27 mouse cellular contexts compared by ENCODE assay signal in the genomic region with DNA sequence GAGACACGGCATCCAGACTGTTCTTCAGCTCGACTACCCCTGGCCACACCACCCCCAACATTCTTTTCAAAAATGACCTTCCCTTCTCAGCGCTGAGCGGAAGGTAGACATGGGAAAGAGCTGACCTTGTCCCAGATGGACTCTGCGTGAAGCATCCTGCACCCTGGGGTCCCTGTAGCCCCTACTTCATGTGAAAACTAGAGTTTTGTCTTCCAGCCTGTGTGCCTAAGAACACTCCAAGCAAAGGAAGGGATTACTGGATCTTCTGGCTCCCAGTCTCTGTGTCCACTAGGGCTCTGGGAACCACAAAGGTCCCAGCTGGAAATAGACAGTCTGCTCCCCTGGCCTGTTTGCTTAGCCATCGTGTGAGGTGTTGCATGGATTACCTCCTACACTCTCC. TPM values are rescaled to one million over a fixed set of nuclear protein-coding genes. Genes with fewer than 3 reads are reported as not detected.
DNase-seq lines count a peak whose midpoint lies in the region; ATAC-seq lines count a peak whose summit lies in the region.
"Had no signal": no experiment of that assay in that cellular context is flagged by ENCODE, and none has a peak within 500 bp of the region (broad histone marks: within the 10 kb centered on the region; RNA-seq: fewer than 3 reads in every experiment).

No protein-coding gene starts in this region.

- no peak overlapping the region for H3K4me2 ChIP-seq in hindbrain, embryonic 14.5 days (replicated peaks)
- H3K4me2 ChIP-seq in neural tube, embryonic 11.5 days (ENCODE audit: low read depth), result no peak overlapping the region
- H3K4me2 ChIP-seq in embryonic facial prominence, embryonic 13.5 days, result no peak overlapping the region
- H3K4me2 ChIP-seq in neural tube, embryonic 14.5 days (ENCODE audit: low read depth, low read length), result no peak overlapping the region
- no peak overlapping the region for H3K4me2 ChIP-seq in liver, embryonic 11.5 days
- H3K4me2 ChIP-seq: embryonic facial prominence, embryonic 12.5 days; forebrain, embryonic 15.5 days; heart, embryonic 15.5 days; hindbrain, embryonic 15.5 days; limb, embryonic 12.5 days; liver, embryonic 12.5 days; neural tube, embryonic 12.5 days had no signal

- H3K9ac ChIP-seq in hindbrain, embryonic 14.5 days, result no peak overlapping the region
- H3K9ac ChIP-seq in neural tube, embryonic 11.5 days (ENCODE audit: low read length), result peak overlapping the region; percentile 18; the same call in 1 of the 2 replicates
- 0 out of 2 replicates have a peak overlapping the region, but pooled peaks have one; percentile 21 for H3K9ac ChIP-seq in embryonic facial prominence, embryonic 13.5 days
- peak overlapping the region; percentile 7; the same call in 1 of the 2 replicates for H3K9ac ChIP-seq in neural tube, embryonic 14.5 days (replicated peaks; ENCODE audit: low read depth, low read length)
- no peak overlapping the region for H3K9ac ChIP-seq in liver, embryonic 11.5 days (ENCODE audit: low read depth, low read length)
- H3K9ac ChIP-seq: embryonic facial prominence, embryonic 12.5 days; forebrain, embryonic 15.5 days; heart, embryonic 15.5 days; hindbrain, embryonic 15.5 days; limb, embryonic 12.5 days; liver, embryonic 12.5 days; liver, postnatal 0 days; neural tube, embryonic 12.5 days had no signal

- peaks cover 18% of the 10 kb centered on the region for H3K9me3 ChIP-seq in hindbrain, embryonic 10.5 days
- 0 out of 2 replicates have a peak, but pooled peaks cover 3% of the 10 kb centered on the region for H3K9me3 ChIP-seq in hindbrain, embryonic 14.5 days (ENCODE audit: control insufficient read depth, low read length)
- peaks cover 7% of the 10 kb centered on the region for H3K9me3 ChIP-seq in neural tube, embryonic 11.5 days (ENCODE audit: control insufficient read depth, low read length)
- H3K9me3 ChIP-seq in embryonic facial prominence, embryonic 13.5 days, result peaks cover 9% of the 10 kb centered on the region
- no peaks in the 10 kb centered on the region for H3K9me3 ChIP-seq in neural tube, embryonic 14.5 days (ENCODE audit: control insufficient read depth, low read length)
- H3K9me3 ChIP-seq in liver, embryonic 11.5 days (ENCODE audit: control insufficient read depth, low read length), result peaks cover 3% of the 10 kb centered on the region
- H3K9me3 ChIP-seq: forebrain, embryonic 15.5 days; hindbrain, embryonic 15.5 days had no signal

- no peak for ATAC-seq in hindbrain, embryonic 14.5 days (ENCODE audit: low FRiP score)
- ATAC-seq in neural tube, embryonic 11.5 days (ENCODE audit: insufficient read depth, low FRiP score, low TSS enrichment), result no peak
- ATAC-seq in embryonic facial prominence, embryonic 13.5 days (ENCODE audit: insufficient number of reproducible peaks, insufficient read depth, low FRiP score, low TSS enrichment, low read depth), result no peak
- ATAC-seq in neural tube, embryonic 14.5 days (ENCODE audit: low read depth), result no peak
- no peak for ATAC-seq in liver, embryonic 11.5 days (replicated peaks; ENCODE audit: low FRiP score)
- ATAC-seq: forebrain, embryonic 15.5 days; inflammation-experienced regulatory T-cells, adult 6 months; liver, embryonic 12.5 days; liver, postnatal 0 days had no signal

- WGBS in hindbrain, embryonic 10.5 days, result 72% methylated on average over 6 of the region's 6 CpGs
- 75% methylated on average over 6 of the region's 6 CpGs for WGBS in hindbrain, embryonic 14.5 days
- WGBS in neural tube, embryonic 11.5 days, result 70% methylated on average over 6 of the region's 6 CpGs
- 74% methylated on average over 6 of the region's 6 CpGs for WGBS in embryonic facial prominence, embryonic 13.5 days
- WGBS in neural tube, embryonic 14.5 days, result 73% methylated on average over 6 of the region's 6 CpGs
- WGBS in liver, embryonic 11.5 days, result 68% methylated on average over 6 of the region's 6 CpGs

- no peak overlapping the region for H3K4me3 ChIP-seq in hindbrain, embryonic 10.5 days
- H3K4me3 ChIP-seq in hindbrain, embryonic 14.5 days (replicated peaks; ENCODE audit: low read length), result no peak overlapping the region
- H3K4me3 ChIP-seq in neural tube, embryonic 11.5 days (ENCODE audit: low read depth, low read length), result no peak overlapping the region
- H3K4me3 ChIP-seq in embryonic facial prominence, embryonic 13.5 days, result no peak overlapping the region
- no peak overlapping the region for H3K4me3 ChIP-seq in neural tube, embryonic 14.5 days (ENCODE audit: low read depth, low read length)
- no peak overlapping the region for H3K4me3 ChIP-seq in liver, embryonic 11.5 days (ENCODE audit: low read depth, low read length)
- H3K4me3 ChIP-seq: embryonic facial prominence, embryonic 12.5 days; forebrain, embryonic 10.5 days; forebrain, embryonic 15.5 days; gastrocnemius, adult 2 months; heart, adult 2 months; heart, embryonic 15.5 days; hindbrain, embryonic 15.5 days; limb, embryonic 12.5 days; liver, embryonic 12.5 days; neural tube, embryonic 12.5 days had no signal

- no peaks in the 10 kb centered on the region for H3K27me3 ChIP-seq in hindbrain, embryonic 10.5 days (ENCODE audit: insufficient read depth, poor library complexity, severe bottlenecking)
- H3K27me3 ChIP-seq in hindbrain, embryonic 14.5 days (ENCODE audit: control insufficient read depth, insufficient read depth, low read length), result no peaks in the 10 kb centered on the region
- H3K27me3 ChIP-seq in neural tube, embryonic 11.5 days (ENCODE audit: control insufficient read depth, insufficient read depth, low read length), result no peaks in the 10 kb centered on the region
- H3K27me3 ChIP-seq in embryonic facial prominence, embryonic 13.5 days, result no peaks in the 10 kb centered on the region
- H3K27me3 ChIP-seq in neural tube, embryonic 14.5 days (ENCODE audit: control insufficient read depth, insufficient read depth, low read length), result no peaks in the 10 kb centered on the region
- H3K27me3 ChIP-seq in liver, embryonic 11.5 days (replicated peaks; ENCODE audit: control insufficient read depth, insufficient read depth, low read length), result no peaks in the 10 kb centered on the region
- H3K27me3 ChIP-seq: embryonic facial prominence, embryonic 12.5 days; forebrain, embryonic 15.5 days; heart, embryonic 15.5 days; hindbrain, embryonic 15.5 days; limb, embryonic 12.5 days; neural tube, embryonic 12.5 days had no signal

- H3K4me1 ChIP-seq in hindbrain, embryonic 10.5 days (replicated peaks), result 0 out of 2 replicates have a peak, but pooled peaks cover 3% of the 10 kb centered on the region
- H3K4me1 ChIP-seq in hindbrain, embryonic 14.5 days (replicated peaks; ENCODE audit: control insufficient read depth, insufficient read depth, low read length), result no peaks in the 10 kb centered on the region
- no peaks in the 10 kb centered on the region for H3K4me1 ChIP-seq in neural tube, embryonic 11.5 days (ENCODE audit: control insufficient read depth, insufficient read depth, low read length)
- peaks cover 7% of the 10 kb centered on the region; the same call in 1 of the 2 replicates for H3K4me1 ChIP-seq in embryonic facial prominence, embryonic 13.5 days
- H3K4me1 ChIP-seq in neural tube, embryonic 14.5 days (ENCODE audit: control insufficient read depth, insufficient read depth, low read length), result no peaks in the 10 kb centered on the region
- H3K4me1 ChIP-seq in liver, embryonic 11.5 days (replicated peaks; ENCODE audit: control insufficient read depth, insufficient read depth, low read length), result no peaks in the 10 kb centered on the region
- H3K4me1 ChIP-seq: embryonic facial prominence, embryonic 12.5 days; forebrain, embryonic 10.5 days; forebrain, embryonic 15.5 days; hindbrain, embryonic 15.5 days; limb, embryonic 12.5 days; liver, embryonic 12.5 days; neural tube, embryonic 12.5 days had no signal

- no peaks in the 10 kb centered on the region for H3K36me3 ChIP-seq in hindbrain, embryonic 10.5 days
- H3K36me3 ChIP-seq in hindbrain, embryonic 14.5 days (replicated peaks; ENCODE audit: control insufficient read depth, insufficient read depth), result no peaks in the 10 kb centered on the region
- H3K36me3 ChIP-seq in neural tube, embryonic 11.5 days (ENCODE audit: control insufficient read depth, insufficient read depth, low read length), result no peaks in the 10 kb centered on the region
- H3K36me3 ChIP-seq in embryonic facial prominence, embryonic 13.5 days, result no peaks in the 10 kb centered on the region
- H3K36me3 ChIP-seq in neural tube, embryonic 14.5 days (ENCODE audit: control insufficient read depth, insufficient read depth, low read length), result no peaks in the 10 kb centered on the region
- H3K36me3 ChIP-seq in liver, embryonic 11.5 days (ENCODE audit: control insufficient read depth, insufficient read depth, low read length), result no peaks in the 10 kb centered on the region
- H3K36me3 ChIP-seq: embryonic facial prominence, embryonic 12.5 days; forebrain, embryonic 10.5 days; forebrain, embryonic 15.5 days; hindbrain, embryonic 15.5 days; limb, embryonic 12.5 days; liver, embryonic 12.5 days; neural tube, embryonic 12.5 days had no signal

- DNase-seq in hindbrain, embryonic 10.5 days (ENCODE audit: low spot score), result no peak
- DNase-seq in hindbrain, embryonic 14.5 days (ENCODE audit: low spot score), result no peak
- DNase-seq in neural tube, embryonic 11.5 days (ENCODE audit: low spot score), result no peak
- no peak for DNase-seq in neural tube, embryonic 10.5 days (ENCODE audit: extremely low spot score, low spot score)
- DNase-seq in liver, embryonic 11.5 days (ENCODE audit: low spot score), result no peak
- DNase-seq: gastrocnemius, postnatal 36 days; heart, adult 2 months; thymus, adult 2 months; thymus, postnatal 36 days had no signal

- peak overlapping the region; percentile 45 for H3K27ac ChIP-seq in hindbrain, embryonic 10.5 days
- H3K27ac ChIP-seq in hindbrain, embryonic 14.5 days, result no peak overlapping the region
- H3K27ac ChIP-seq in neural tube, embryonic 11.5 days (ENCODE audit: low read depth, low read length), result no peak overlapping the region
- H3K27ac ChIP-seq in embryonic facial prominence, embryonic 13.5 days, result no peak overlapping the region
- H3K27ac ChIP-seq in neural tube, embryonic 14.5 days (ENCODE audit: low read depth, low read length), result no peak overlapping the region
- H3K27ac ChIP-seq in liver, embryonic 11.5 days (ENCODE audit: low read depth, low read length), result no peak overlapping the region
- H3K27ac ChIP-seq: embryonic facial prominence, embryonic 12.5 days; forebrain, embryonic 10.5 days; forebrain, embryonic 15.5 days; gastrocnemius, adult 2 months; heart, adult 2 months; heart, embryonic 15.5 days; hindbrain, embryonic 15.5 days; limb, embryonic 12.5 days; liver, embryonic 12.5 days; macrophage; neural tube, embryonic 12.5 days had no signal

RNA-seq across cellular contexts. Expression of gene Gm49394, which starts 5.4 kb away (rescaled TPM):
- not detected in 2 replicates for polyA plus RNA-seq in hindbrain, embryonic 10.5 days (2016; fragmentation: Nextera tagmentation; extraction: Ambion mirVana)
- not detected in 2 replicates for polyA plus RNA-seq in hindbrain, embryonic 14.5 days (2014; fragmentation: Nextera tagmentation; extraction: Ambion mirVana)
- polyA plus RNA-seq in neural tube, embryonic 11.5 days (2014; fragmentation: Nextera tagmentation; extraction: Ambion mirVana), result not detected in 2 replicates
- polyA plus RNA-seq in embryonic facial prominence, embryonic 13.5 days (2015; fragmentation: Nextera tagmentation; extraction: Ambion mirVana), result 0.10 TPM in 1 of 2 replicates, not detected in the other
- polyA plus RNA-seq in neural tube, embryonic 14.5 days (2014; fragmentation: Nextera tagmentation; extraction: Ambion mirVana), result not detected in 2 replicates
- polyA plus RNA-seq in liver, embryonic 11.5 days (2014; fragmentation: Nextera tagmentation; extraction: Ambion mirVana), result not detected in 2 replicates
- polyA plus RNA-seq: adrenal gland, adult 2 months; forebrain, embryonic 10.5 days; heart, adult 2 months; heart, embryonic 15.5 days; hindbrain, embryonic 15.5 days; inflammation-experienced regulatory T-cells, adult 6 months; limb, embryonic 12.5 days; liver, embryonic 12.5 days; lung, postnatal 0 days; macrophage; midbrain, embryonic 14.5 days; neural tube, embryonic 12.5 days; stomach, embryonic 14.5 days had no signal

RNA-seq across cellular contexts. Expression of gene Igf2, which starts 8.5 kb away (rescaled TPM):
- 219 and 247 TPM in 2 replicates for polyA plus RNA-seq in hindbrain, embryonic 10.5 days (2016; fragmentation: Nextera tagmentation; extraction: Ambion mirVana)
- 141 and 194 TPM in 2 replicates for polyA plus RNA-seq in hindbrain, embryonic 14.5 days (2014; fragmentation: Nextera tagmentation; extraction: Ambion mirVana)
- 316 and 368 TPM in 2 replicates for polyA plus RNA-seq in neural tube, embryonic 11.5 days (2014; fragmentation: Nextera tagmentation; extraction: Ambion mirVana)
- 634 and 679 TPM in 2 replicates for polyA plus RNA-seq in embryonic facial prominence, embryonic 13.5 days (2015; fragmentation: Nextera tagmentation; extraction: Ambion mirVana)
- polyA plus RNA-seq in neural tube, embryonic 14.5 days (2014; fragmentation: Nextera tagmentation; extraction: Ambion mirVana), result 24.6 and 171 TPM in 2 replicates
- 390 and 480 TPM in 2 replicates for polyA plus RNA-seq in liver, embryonic 11.5 days (2014; fragmentation: Nextera tagmentation; extraction: Ambion mirVana)

Comparison
In these comparisons a context has a peak if more than half of its experiments do, and no peak if none do; other contexts are left out.
1. H3K9ac ChIP-seq: peak in neural tube, embryonic 11.5 days (single experiment), embryonic facial prominence, embryonic 13.5 days (single experiment) and neural tube, embryonic 14.5 days (single experiment); none in hindbrain, embryonic 14.5 days (single experiment) and liver, embryonic 11.5 days (single experiment).